Mouse (Mus musculus): ENCODE results near the gene Vat1l.

GRCm38 (mm10) chr8:114335721-114336120, 130.3 kb downstream of the Vat1l start:
- TF ChIP-seq POLR2AphosphoS5 (IDR thresholded peaks at IDR 0.05; ENCODE audit: insufficient replicate concordance, low read depth, low read length) (no peak), CTCF (IDR thresholded peaks at IDR 0.05; ENCODE audit: low read depth, low read length) (no peak), GATA1 (IDR thresholded peaks at IDR 0.05; ENCODE audit: borderline replicate concordance, low read length) (no peak), TAL1 (conservative IDR thresholded peaks at IDR 0.05; ENCODE audit: low read depth, low read length) (no peak), GATA2 (IDR thresholded peaks at IDR 0.05; ENCODE audit: borderline replicate concordance, low read depth, low read length) (no peak)

Data from G1E (cell line).